Mouse (Mus musculus) myocyte (in vitro differentiated cells): ENCODE measurements around the gene Mrpl3. TPM values are rescaled to one million over a fixed set of nuclear protein-coding genes. Genes with fewer than 3 reads are reported as not detected.

ENCODE experiments used
- H3K27me3 ChIP-seq: one replicate; pipeline ENCODE4 v1.6.1; 2011; ENCODE audit not compliant: control insufficient read depth, insufficient read depth, insufficient read length
- H3K36me3 ChIP-seq: one replicate; pipeline ENCODE4 v1.6.1; 2011; ENCODE audit not compliant: control insufficient read depth, insufficient read depth
- H3K4me2 ChIP-seq: one replicate; pipeline ENCODE4 v1.6.1; 2011; ENCODE audit warnings: low read depth, control low read depth
- H3K4me3 ChIP-seq: one replicate; pipeline ENCODE4 v1.5.1; 2011; ENCODE audit warnings: mild to moderate bottlenecking, control low read depth, moderate library complexity
- H3K79me2 ChIP-seq: one replicate; pipeline ENCODE4 v1.6.1; 2011; ENCODE audit not compliant: control insufficient read depth, insufficient read depth
- H3ac ChIP-seq: one replicate; pipeline ENCODE4 v1.6.1; 2011; ENCODE audit not compliant: control insufficient read depth, insufficient read length
- CEBPB ChIP-seq: IDR thresholded peaks from 2 replicates; pipeline ENCODE4 v1.6.1; 2011; ENCODE audit warnings: mild to moderate bottlenecking, moderate library complexity; ENCODE audit not compliant: poor library complexity, insufficient read depth, severe bottlenecking
- E2F4 ChIP-seq: IDR thresholded peaks from one replicate; pipeline ENCODE4 v1.6.1; 2011; ENCODE audit warnings: mild to moderate bottlenecking, control low read depth, moderate library complexity; ENCODE audit not compliant: insufficient read depth
- MAX ChIP-seq: IDR thresholded peaks from one replicate; pipeline ENCODE4 v1.6.1; 2011; ENCODE audit warnings: low read depth, mild to moderate bottlenecking, control low read depth
- MYOD1 ChIP-seq, 3 experiments: IDR thresholded peaks; one replicate each; pipeline ENCODE4 v1.6.1; 2011; ENCODE audit warnings: control low read depth in 2 of 3, low read depth in 2 of 3, mild to moderate bottlenecking in 2 of 3, moderate library complexity in 1 of 3; ENCODE audit not compliant: insufficient read length in 2 of 3, control insufficient read depth in 1 of 3
- MYOG ChIP-seq, 3 experiments: IDR thresholded peaks; one replicate each; pipeline ENCODE4 v1.6.1; 2011; ENCODE audit warnings: control low read depth in 2 of 3, low read depth in 2 of 3, mild to moderate bottlenecking in 2 of 3; ENCODE audit not compliant: insufficient read length in 2 of 3, control insufficient read depth in 1 of 3, insufficient read depth in 1 of 3
- POLR2A ChIP-seq: IDR thresholded peaks from one replicate; pipeline ENCODE4 v1.6.1; 2011; ENCODE audit warnings: low read depth, mild to moderate bottlenecking, control low read depth, moderate library complexity; ENCODE audit not compliant: insufficient read length
- POLR2AphosphoS2 ChIP-seq: IDR thresholded peaks from one replicate; pipeline ENCODE4 v1.6.1; 2011; ENCODE audit warnings: low read depth, control low read depth; ENCODE audit not compliant: insufficient read length
- REST ChIP-seq: IDR thresholded peaks from one replicate; pipeline ENCODE4 v1.6.1; 2011; ENCODE audit warnings: mild to moderate bottlenecking, control low read depth, moderate library complexity; ENCODE audit not compliant: insufficient read depth, insufficient read length
- SRF ChIP-seq: IDR thresholded peaks from one replicate; pipeline ENCODE4 v1.6.1; 2011; ENCODE audit warnings: low read depth; ENCODE audit not compliant: control insufficient read depth, insufficient read length
- TCF12 ChIP-seq: IDR thresholded peaks from one replicate; pipeline ENCODE4 v1.6.1; 2011; ENCODE audit warnings: mild to moderate bottlenecking, control low read depth; ENCODE audit not compliant: poor library complexity, insufficient read depth, severe bottlenecking
- TCF3 ChIP-seq: IDR thresholded peaks from one replicate; pipeline ENCODE4 v1.6.1; 2011; ENCODE audit warnings: low read depth, control low read depth; ENCODE audit not compliant: insufficient read length
- USF1 ChIP-seq: IDR thresholded peaks from one replicate; pipeline ENCODE4 v1.6.1; 2011; ENCODE audit warnings: low read depth, mild to moderate bottlenecking, control low read depth, moderate library complexity
- polyA plus RNA-seq: library from polyadenylated mRNA; unstranded; fragments of >200 nt; fragmentation: generic; extraction: Trizol; gene quantifications from one replicate; pipeline ENCODE4 v1.2.1, GENCODE M21; 2012; ENCODE audit warnings: missing spikeins

Gene Mrpl3
- polyA plus RNA-seq, 1 experiment = 72.4 TPM

DNA sequence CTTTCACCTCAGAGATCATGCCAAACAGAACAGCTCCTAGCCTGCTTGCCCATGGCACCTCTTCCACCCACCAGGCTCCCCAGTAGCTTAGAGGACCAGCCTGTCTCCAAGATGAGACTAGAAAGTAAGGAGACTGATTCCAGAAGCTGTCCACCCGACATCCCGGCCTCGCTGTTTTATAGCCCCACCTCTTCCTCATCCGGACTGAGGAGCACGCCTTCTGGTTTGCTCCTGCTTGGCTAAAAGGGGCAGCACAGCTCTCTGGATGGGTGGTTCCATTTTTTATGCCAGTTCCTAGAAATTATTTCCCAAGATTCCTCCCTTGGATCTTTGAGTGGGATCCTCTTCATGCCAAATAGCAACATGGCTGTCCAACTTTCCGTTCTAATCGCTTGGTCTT lies 19.4 kb upstream of the Mrpl3 start:
- Histone ChIP-seq H3K4me2 (no peak overlapping the region), H3K36me3 (no peaks in the 10 kb centered on the region), H3K27me3 (no peaks in the 10 kb centered on the region), H3K79me2 (no peaks in the 10 kb centered on the region), H3K4me3 (no peak overlapping the region), H3ac (no peak overlapping the region)
- TF ChIP-seq SRF (no peak), MAX (no peak), TCF3 (no peak), E2F4 (no peak), REST (no peak), POLR2A (no peak), USF1 (no peak), TCF12 (no peak), MYOD1 (IDR thresholded peaks at IDR 0.05; ENCODE audit: control insufficient read depth in 1 of 3, insufficient read length in 2 of 3, low read depth in 2 of 3) (no peak), POLR2AphosphoS2 (no peak), MYOG (IDR thresholded peaks at IDR 0.05; ENCODE audit: control insufficient read depth in 1 of 3, insufficient read depth in 1 of 3, insufficient read length in 2 of 3, low read depth in 2 of 3) (no peak), CEBPB (no peak)

DNA sequence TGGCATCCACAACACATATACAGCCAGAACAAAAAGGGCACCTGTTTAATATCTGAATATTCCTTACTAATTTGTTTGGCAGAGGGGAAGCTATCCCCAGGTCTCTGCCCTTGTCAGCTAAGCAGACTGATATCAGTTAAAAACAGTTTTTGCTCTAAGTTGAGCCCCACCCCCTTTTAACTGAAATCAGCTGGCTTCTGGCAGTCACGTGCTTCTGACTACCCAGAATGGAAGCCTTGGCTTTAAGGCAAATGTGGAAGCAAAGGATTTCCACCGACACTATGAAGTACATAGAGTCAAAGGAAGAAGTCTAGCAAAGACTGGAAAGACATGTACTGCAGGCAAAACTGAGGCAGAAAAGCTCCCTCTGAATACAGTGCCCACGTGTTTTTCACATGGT lies 15.2 kb upstream of the Mrpl3 start:
- Histone ChIP-seq H3K36me3 (no peaks in the 10 kb centered on the region), H3ac (no peak overlapping the region), H3K79me2 (no peaks in the 10 kb centered on the region), H3K27me3 (no peaks in the 10 kb centered on the region), H3K4me3 (no peak overlapping the region), H3K4me2 (no peak overlapping the region)
- no peak for TF ChIP-seq E2F4

- no peak overlapping the region for H3ac ChIP-seq
- H3K79me2 ChIP-seq = no peaks in the 10 kb centered on the region
- TF ChIP-seq CEBPB = no peak
- no peak overlapping the region for H3K4me3 ChIP-seq
- H3K27me3 ChIP-seq = no peaks in the 10 kb centered on the region
- H3K36me3 ChIP-seq = no peaks in the 10 kb centered on the region
- no peak overlapping the region for H3K4me2 ChIP-seq
Measured at GRCm38 (mm10) chr9:105046014-105046413, 7.0 kb upstream of the Mrpl3 start.

GRCm38 (mm10) chr9:105048351-105048750 lies 4.7 kb upstream of the Mrpl3 start:
- TF ChIP-seq POLR2A = no peak
- TF ChIP-seq MAX = no peak
- TF ChIP-seq CEBPB = no peak
- TF ChIP-seq USF1 = no peak
- no peak for TF ChIP-seq REST
- TF ChIP-seq MYOG (IDR thresholded peaks at IDR 0.05; ENCODE audit: control insufficient read depth in 1 of 3, insufficient read depth in 1 of 3, insufficient read length in 2 of 3, low read depth in 2 of 3) = no peak
- no peak for TF ChIP-seq TCF12
- no peak for TF ChIP-seq POLR2AphosphoS2
- TF ChIP-seq E2F4 = no peak
- TF ChIP-seq TCF3 = no peak
- TF ChIP-seq MYOD1 (IDR thresholded peaks at IDR 0.05; ENCODE audit: control insufficient read depth in 1 of 3, insufficient read length in 2 of 3, low read depth in 2 of 3) = no peak
- TF ChIP-seq SRF = no peak
- H3K4me2 ChIP-seq = no peak overlapping the region
- no peak overlapping the region for H3ac ChIP-seq
- peaks cover 10% of the 10 kb centered on the region for H3K79me2 ChIP-seq
- no peak overlapping the region for H3K4me3 ChIP-seq
- no peaks in the 10 kb centered on the region for H3K27me3 ChIP-seq
- no peaks in the 10 kb centered on the region for H3K36me3 ChIP-seq

GRCm38 (mm10) chr9:105049636-105050035 lies 3.4 kb upstream of the Mrpl3 start:
- no peaks in the 10 kb centered on the region for H3K36me3 ChIP-seq
- no peak overlapping the region for H3K4me3 ChIP-seq
- H3K4me2 ChIP-seq = no peak overlapping the region
- peaks cover 22% of the 10 kb centered on the region for H3K79me2 ChIP-seq
- H3ac ChIP-seq = no peak overlapping the region
- TF ChIP-seq SRF (no peak), MYOD1 (IDR thresholded peaks at IDR 0.05; ENCODE audit: control insufficient read depth in 1 of 3, insufficient read length in 2 of 3, low read depth in 2 of 3) (no peak), MAX (no peak), CEBPB (no peak), TCF3 (no peak)
- no peaks in the 10 kb centered on the region for H3K27me3 ChIP-seq

DNA sequence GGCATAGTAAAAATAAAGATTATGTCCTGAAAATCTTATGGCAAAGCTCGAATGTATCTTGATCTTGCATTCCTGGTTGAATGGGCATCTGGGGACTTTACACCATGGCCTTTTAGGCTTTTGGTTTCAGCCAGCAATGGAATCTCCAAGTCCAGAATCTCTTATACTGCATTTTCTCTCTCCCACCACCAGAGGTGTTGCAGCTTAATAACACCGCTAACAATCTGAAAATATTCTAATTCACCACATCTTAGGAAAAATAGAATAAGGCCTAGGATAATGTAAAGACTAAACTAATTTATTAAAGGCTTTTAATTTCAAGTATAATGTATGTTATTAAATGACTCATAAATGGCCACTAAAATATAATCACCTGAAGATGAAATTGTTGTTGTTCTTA lies 2.8 kb upstream of the Mrpl3 start:
- TF ChIP-seq E2F4 (no peak), POLR2A (no peak), POLR2AphosphoS2 (no peak), TCF3 (no peak), USF1 (no peak), MAX (no peak), CEBPB (no peak), MYOG (IDR thresholded peaks at IDR 0.05; ENCODE audit: control insufficient read depth in 1 of 3, insufficient read depth in 1 of 3, insufficient read length in 2 of 3, low read depth in 2 of 3) (no peak), REST (no peak), SRF (no peak), MYOD1 (IDR thresholded peaks at IDR 0.05; ENCODE audit: control insufficient read depth in 1 of 3, insufficient read length in 2 of 3, low read depth in 2 of 3) (no peak), TCF12 (no peak)
- no peak overlapping the region for H3K4me2 ChIP-seq
- H3K36me3 ChIP-seq = no peaks in the 10 kb centered on the region
- no peak overlapping the region for H3ac ChIP-seq
- no peak overlapping the region for H3K4me3 ChIP-seq
- peaks cover 22% of the 10 kb centered on the region for H3K79me2 ChIP-seq
- H3K27me3 ChIP-seq = no peaks in the 10 kb centered on the region
